Mouse (Mus musculus): ENCODE measurements around the gene Ifnar1. TPM values are rescaled to one million over a fixed set of nuclear protein-coding genes. Genes with fewer than 3 reads are reported as not detected.

The Ifnar1 gene
- polyA plus RNA-seq, 1 experiment from 2014 or later: 47.3 TPM

DNA sequence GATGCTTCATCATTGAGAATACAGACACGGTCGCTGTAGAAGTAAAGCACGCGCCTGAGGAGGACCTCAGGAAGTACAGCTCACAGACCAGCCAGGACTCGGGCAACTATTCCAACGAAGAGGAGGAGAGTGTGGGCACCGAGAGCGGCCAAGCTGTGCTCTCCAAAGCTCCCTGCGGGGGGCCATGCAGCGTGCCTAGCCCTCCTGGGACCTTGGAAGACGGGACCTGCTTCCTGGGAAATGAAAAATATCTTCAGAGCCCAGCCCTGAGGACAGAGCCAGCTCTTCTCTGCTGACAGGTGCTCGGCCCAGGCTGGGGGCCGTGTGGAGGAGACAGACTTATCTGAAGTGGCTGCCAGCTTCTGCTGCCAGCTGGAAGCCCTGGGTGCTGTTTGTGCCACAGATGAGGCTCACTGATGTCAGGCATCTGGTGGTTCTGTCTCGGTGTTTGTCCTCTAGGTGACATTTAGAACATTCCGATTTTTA, 20.1 kb downstream of the Ifnar1 start:
- Histone ChIP-seq H3K36me3 (ENCODE audit: control insufficient read depth, insufficient read depth, low read length) (peaks cover 33% of the 10 kb centered on the region), H3K9me3 (replicated peaks; ENCODE audit: control insufficient read depth, low read length) (no peaks in the 10 kb centered on the region), H3K27me3 (ENCODE audit: control insufficient read depth, insufficient read depth, low read length) (no peaks in the 10 kb centered on the region), H3K4me1 (ENCODE audit: control insufficient read depth, insufficient read depth, low read length) (no peaks in the 10 kb centered on the region), H3K27ac (ENCODE audit: low read length) (no peak overlapping the region), H3K9ac (ENCODE audit: low read length) (no peak overlapping the region), H3K4me2 (ENCODE audit: low read depth, low read length) (no peak overlapping the region), H3K4me3 (replicated peaks; ENCODE audit: low read length) (no peak overlapping the region)
- 85% methylated on average over 15 of the region's 15 CpGs for WGBS
- ATAC-seq (ENCODE audit: insufficient read depth, low FRiP score): no peak

DNA sequence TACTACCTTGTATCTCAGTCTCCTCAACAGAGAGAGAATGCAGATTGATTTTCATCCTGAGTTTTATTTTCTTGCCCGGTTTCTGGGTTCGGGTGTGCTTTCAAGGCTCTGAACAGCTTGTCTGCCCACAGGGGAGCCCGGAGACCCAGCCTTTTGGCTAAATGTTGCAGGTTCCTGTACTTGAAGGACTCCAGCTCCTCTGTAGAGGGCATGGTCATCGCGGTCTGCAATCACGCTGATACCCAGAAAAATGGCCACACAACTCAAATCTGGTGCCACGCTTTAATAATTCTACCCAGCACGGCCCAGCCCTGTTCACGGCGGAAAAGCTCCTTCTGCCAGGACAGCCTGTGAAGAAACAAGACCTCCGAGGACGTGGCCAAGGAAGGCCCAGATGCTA, 21.4 kb downstream of the Ifnar1 start:
- ATAC-seq (ENCODE audit: insufficient read depth, low FRiP score): no peak
- Histone ChIP-seq H3K4me2 (ENCODE audit: low read depth, low read length) (no peak overlapping the region), H3K9ac (ENCODE audit: low read length) (no peak overlapping the region), H3K36me3 (ENCODE audit: control insufficient read depth, insufficient read depth, low read length) (peaks cover 26% of the 10 kb centered on the region), H3K9me3 (replicated peaks; ENCODE audit: control insufficient read depth, low read length) (no peaks in the 10 kb centered on the region), H3K4me1 (ENCODE audit: control insufficient read depth, insufficient read depth, low read length) (no peaks in the 10 kb centered on the region), H3K27me3 (ENCODE audit: control insufficient read depth, insufficient read depth, low read length) (no peaks in the 10 kb centered on the region), H3K27ac (ENCODE audit: low read length) (no peak overlapping the region), H3K4me3 (replicated peaks; ENCODE audit: low read length) (no peak overlapping the region)
- WGBS: 95% methylated on average over 12 of the region's 12 CpGs

DNA sequence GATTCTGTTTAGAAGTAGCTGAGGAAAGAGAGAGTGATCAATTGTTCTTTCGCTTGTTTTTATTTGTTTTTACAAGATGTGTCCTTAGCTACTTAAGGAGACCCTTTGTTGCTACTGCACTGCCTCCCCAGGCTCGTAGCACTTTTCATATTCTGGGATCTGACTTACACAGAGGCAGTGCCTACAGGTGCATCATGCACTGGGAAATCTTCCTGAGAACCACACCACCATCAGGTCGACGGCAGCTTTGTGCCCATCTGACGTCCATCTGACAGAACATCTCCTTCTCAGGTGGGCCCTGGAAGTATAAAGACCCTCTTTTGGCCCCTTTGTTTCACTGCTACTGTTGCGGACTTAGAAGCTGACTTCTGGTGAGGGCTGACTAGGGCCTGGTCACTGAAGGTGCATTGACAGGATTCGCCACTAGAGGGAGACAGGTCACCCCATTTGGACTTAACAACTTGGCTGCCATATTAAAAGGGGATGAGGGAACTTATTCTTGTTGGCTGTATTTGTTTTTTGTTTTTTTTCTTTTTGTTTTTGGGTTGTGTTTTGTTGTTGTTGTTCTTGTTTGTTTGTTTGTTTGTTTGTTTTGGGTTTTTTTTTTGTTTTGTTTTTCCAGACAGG, 27.2 kb downstream of the Ifnar1 start:
- Histone ChIP-seq H3K27me3 (ENCODE audit: control insufficient read depth, insufficient read depth, low read length) (no peaks in the 10 kb centered on the region), H3K4me1 (ENCODE audit: control insufficient read depth, insufficient read depth, low read length) (no peaks in the 10 kb centered on the region), H3K4me2 (ENCODE audit: low read depth, low read length) (no peak overlapping the region), H3K4me3 (replicated peaks; ENCODE audit: low read length) (no peak overlapping the region), H3K9ac (ENCODE audit: low read length) (no peak overlapping the region), H3K36me3 (ENCODE audit: control insufficient read depth, insufficient read depth, low read length) (no peaks in the 10 kb centered on the region), H3K27ac (ENCODE audit: low read length) (no peak overlapping the region), H3K9me3 (replicated peaks; ENCODE audit: control insufficient read depth, low read length) (no peaks in the 10 kb centered on the region)
- 33% methylated on average over 7 of the region's 7 CpGs for WGBS
- no peak for ATAC-seq (ENCODE audit: insufficient read depth, low FRiP score)

DNA sequence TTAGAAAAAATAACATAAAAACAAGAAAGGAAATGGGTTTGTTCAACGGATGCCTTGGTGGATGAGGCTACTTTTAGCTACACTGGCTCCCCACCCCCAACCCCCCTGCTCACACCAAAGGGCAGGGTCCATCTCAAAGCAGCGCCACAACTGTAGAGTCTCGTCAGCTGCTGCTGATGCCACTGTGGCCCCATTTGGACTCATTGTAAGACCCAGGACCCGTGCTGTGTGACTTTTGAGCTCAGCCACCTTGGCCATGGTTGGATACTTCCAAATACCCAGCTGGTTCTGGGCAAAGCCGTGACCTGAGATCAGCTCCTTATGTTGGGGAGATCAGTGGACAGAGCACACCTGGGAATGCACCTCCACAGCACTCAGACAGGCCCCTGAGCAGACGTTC, 28.1 kb downstream of the Ifnar1 start:
- Histone ChIP-seq H3K27me3 (ENCODE audit: control insufficient read depth, insufficient read depth, low read length) (no peaks in the 10 kb centered on the region), H3K4me3 (replicated peaks; ENCODE audit: low read length) (no peak overlapping the region), H3K27ac (ENCODE audit: low read length) (no peak overlapping the region), H3K9ac (ENCODE audit: low read length) (no peak overlapping the region), H3K9me3 (replicated peaks; ENCODE audit: control insufficient read depth, low read length) (no peaks in the 10 kb centered on the region), H3K4me2 (ENCODE audit: low read depth, low read length) (no peak overlapping the region), H3K4me1 (ENCODE audit: control insufficient read depth, insufficient read depth, low read length) (no peaks in the 10 kb centered on the region), H3K36me3 (ENCODE audit: control insufficient read depth, insufficient read depth, low read length) (no peaks in the 10 kb centered on the region)
- 94% methylated on average over 6 of the region's 6 CpGs for WGBS
- ATAC-seq (ENCODE audit: insufficient read depth, low FRiP score): no peak

GRCm38 (mm10) chr16:91517020-91517419, 32.0 kb downstream of the Ifnar1 start:
- Histone ChIP-seq H3K27me3 (ENCODE audit: control insufficient read depth, insufficient read depth, low read length) (no peaks in the 10 kb centered on the region), H3K9me3 (replicated peaks; ENCODE audit: control insufficient read depth, low read length) (no peaks in the 10 kb centered on the region), H3K4me3 (replicated peaks; ENCODE audit: low read length) (no peak overlapping the region), H3K4me1 (ENCODE audit: control insufficient read depth, insufficient read depth, low read length) (no peaks in the 10 kb centered on the region), H3K9ac (ENCODE audit: low read length) (no peak overlapping the region), H3K4me2 (ENCODE audit: low read depth, low read length) (no peak overlapping the region), H3K27ac (ENCODE audit: low read length) (no peak overlapping the region), H3K36me3 (ENCODE audit: control insufficient read depth, insufficient read depth, low read length) (no peaks in the 10 kb centered on the region)
- ATAC-seq (ENCODE audit: insufficient read depth, low FRiP score): no peak
- WGBS: 48% methylated on average over 7 of the region's 7 CpGs

DNA sequence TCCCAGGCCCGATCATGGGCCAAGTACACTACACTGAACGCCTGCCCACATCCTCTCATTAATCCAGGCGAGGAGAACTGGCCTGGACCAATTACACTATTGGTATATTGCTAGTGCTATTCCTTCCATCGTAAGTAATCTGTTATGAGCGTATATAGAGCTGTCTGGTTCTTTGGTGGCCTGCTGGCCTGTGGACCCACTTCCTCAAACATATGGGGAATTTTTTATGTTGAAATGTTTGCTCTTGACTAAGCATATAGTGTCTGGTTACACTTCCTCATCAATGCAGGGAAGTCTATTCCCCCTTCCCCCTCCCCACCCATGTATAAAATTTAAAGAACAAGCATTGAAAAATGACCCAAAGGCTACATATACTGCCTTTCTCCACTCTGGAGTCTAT, 37.0 kb downstream of the Ifnar1 start:
- ATAC-seq (ENCODE audit: insufficient read depth, low FRiP score): 0 out of 2 replicates have a peak, but pooled peaks have one; percentile 35
- Histone ChIP-seq H3K27ac (ENCODE audit: low read length) (peak overlapping the region; percentile 32), H3K36me3 (ENCODE audit: control insufficient read depth, insufficient read depth, low read length) (no peaks in the 10 kb centered on the region), H3K9me3 (replicated peaks; ENCODE audit: control insufficient read depth, low read length) (no peaks in the 10 kb centered on the region), H3K4me3 (replicated peaks; ENCODE audit: low read length) (no peak overlapping the region), H3K4me2 (ENCODE audit: low read depth, low read length) (no peak overlapping the region), H3K9ac (ENCODE audit: low read length) (no peak overlapping the region), H3K27me3 (ENCODE audit: control insufficient read depth, insufficient read depth, low read length) (no peaks in the 10 kb centered on the region), H3K4me1 (ENCODE audit: control insufficient read depth, insufficient read depth, low read length) (no peaks in the 10 kb centered on the region)
- WGBS: 52% methylated on average over 5 of the region's 5 CpGs

- WGBS: 70% methylated on average over 18 of the region's 18 CpGs
- Histone ChIP-seq H3K9ac (ENCODE audit: low read length) (no peak overlapping the region), H3K4me3 (replicated peaks; ENCODE audit: low read length) (no peak overlapping the region), H3K4me2 (ENCODE audit: low read depth, low read length) (no peak overlapping the region), H3K36me3 (ENCODE audit: control insufficient read depth, insufficient read depth, low read length) (no peaks in the 10 kb centered on the region), H3K27me3 (ENCODE audit: control insufficient read depth, insufficient read depth, low read length) (no peaks in the 10 kb centered on the region), H3K4me1 (ENCODE audit: control insufficient read depth, insufficient read depth, low read length) (no peaks in the 10 kb centered on the region), H3K27ac (ENCODE audit: low read length) (peak overlapping the region; percentile 32), H3K9me3 (replicated peaks; ENCODE audit: control insufficient read depth, low read length) (no peaks in the 10 kb centered on the region)
- peak; percentile 76; the same call in 1 of the 2 replicates for ATAC-seq (ENCODE audit: insufficient read depth, low FRiP score)
Observed at GRCm38 (mm10) chr16:91522479-91523309, 37.7 kb downstream of the Ifnar1 start.

DNA sequence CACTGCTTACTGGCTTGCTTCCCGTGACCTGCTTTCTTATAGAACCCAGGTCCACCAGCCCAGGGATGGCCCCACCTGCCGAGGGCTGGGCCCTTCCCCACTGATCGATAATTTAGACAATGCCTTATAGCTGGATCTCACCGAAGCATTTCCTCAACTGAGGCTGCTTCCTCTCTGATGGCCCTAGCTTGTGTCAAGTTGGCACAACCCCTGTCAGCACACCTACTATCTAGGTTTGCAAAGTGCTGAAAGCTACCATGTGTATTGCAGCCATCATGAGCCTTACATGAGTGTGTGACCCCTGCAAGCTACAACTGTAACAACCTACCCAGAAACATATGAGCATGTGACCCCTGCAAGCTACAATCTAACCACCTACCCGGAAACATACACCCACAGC, 39.2 kb downstream of the Ifnar1 start:
- no peaks in the 10 kb centered on the region for H3K27me3 ChIP-seq (ENCODE audit: control insufficient read depth, insufficient read depth, low read length)
- H3K4me3 ChIP-seq (replicated peaks; ENCODE audit: low read length): no peak overlapping the region
- no peaks in the 10 kb centered on the region for H3K36me3 ChIP-seq (ENCODE audit: control insufficient read depth, insufficient read depth, low read length)
- H3K9me3 ChIP-seq (replicated peaks; ENCODE audit: control insufficient read depth, low read length): no peaks in the 10 kb centered on the region
- WGBS: 73% methylated on average over 5 of the region's 5 CpGs
- H3K9ac ChIP-seq (ENCODE audit: low read length): no peak overlapping the region
- H3K4me1 ChIP-seq (ENCODE audit: control insufficient read depth, insufficient read depth, low read length): no peaks in the 10 kb centered on the region
- H3K4me2 ChIP-seq (ENCODE audit: low read depth, low read length): no peak overlapping the region
- H3K27ac ChIP-seq (ENCODE audit: low read length): no peak overlapping the region
- ATAC-seq (ENCODE audit: insufficient read depth, low FRiP score): no peak

DNA sequence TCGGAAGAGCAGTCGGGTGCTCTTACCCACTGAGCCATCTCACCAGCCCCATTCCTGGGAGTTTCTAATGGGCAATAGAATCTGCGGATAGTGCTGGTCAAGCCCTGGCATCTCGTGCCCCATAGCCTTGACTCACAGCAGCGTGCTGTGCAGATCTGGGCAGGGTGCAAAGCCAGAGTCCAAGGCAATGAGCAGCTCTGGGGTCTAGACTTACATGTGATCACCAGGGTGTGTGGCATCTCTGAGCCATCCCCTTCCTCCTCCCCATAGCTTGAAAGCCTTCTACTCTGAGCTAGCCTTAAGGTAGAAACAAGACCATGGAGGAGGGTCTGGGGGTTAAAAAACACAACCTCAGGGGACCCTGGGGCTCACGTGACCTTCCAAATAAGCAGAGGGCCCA, 41.2 kb downstream of the Ifnar1 start:
- Histone ChIP-seq H3K36me3 (ENCODE audit: control insufficient read depth, insufficient read depth, low read length) (no peaks in the 10 kb centered on the region), H3K4me1 (ENCODE audit: control insufficient read depth, insufficient read depth, low read length) (no peaks in the 10 kb centered on the region), H3K4me2 (ENCODE audit: low read depth, low read length) (no peak overlapping the region), H3K9ac (ENCODE audit: low read length) (no peak overlapping the region), H3K27me3 (ENCODE audit: control insufficient read depth, insufficient read depth, low read length) (no peaks in the 10 kb centered on the region), H3K4me3 (replicated peaks; ENCODE audit: low read length) (no peak overlapping the region), H3K27ac (ENCODE audit: low read length) (no peak overlapping the region), H3K9me3 (replicated peaks; ENCODE audit: control insufficient read depth, low read length) (no peaks in the 10 kb centered on the region)
- WGBS: 92% methylated on average over 6 of the region's 6 CpGs
- ATAC-seq (ENCODE audit: insufficient read depth, low FRiP score): no peak
